Mouse (Mus musculus) stomach, postnatal 0 days (tissue): ENCODE measurements around the gene Tbc1d16. TPM values are rescaled to one million over a fixed set of nuclear protein-coding genes. Genes with fewer than 3 reads are reported as not detected.

ENCODE experiments used
- ATAC-seq: fragments of 200-750 bp; cut with Nextera tagmentation; 2 replicates; pipeline ENCODE4 v1.8.0; 2017; ENCODE audit not compliant: low FRiP score, low TSS enrichment
- DNase-seq: peaks from one replicate; pipeline ENCODE4 v3.0.0-alpha.2; 2016; ENCODE audit warnings: low spot score
- H3K27ac ChIP-seq: fragments of 300-500 bp; sonication (generic); replicated peaks from 2 replicates; pipeline ENCODE4 v1.5.1; 2014; ENCODE audit warnings: mild to moderate bottlenecking, control low read depth
- H3K27me3 ChIP-seq: fragments of 300-500 bp; sonication (generic); 2 replicates; pipeline ENCODE4 v1.6.1; 2014; ENCODE audit warnings: low read length; ENCODE audit not compliant: control insufficient read depth, insufficient read depth
- H3K36me3 ChIP-seq: fragments of 300-500 bp; sonication (generic); 2 replicates; pipeline ENCODE4 v1.6.1; 2014; ENCODE audit warnings: low read length, mixed read lengths; ENCODE audit not compliant: control insufficient read depth, insufficient read depth
- H3K4me1 ChIP-seq: fragments of 300-500 bp; sonication (generic); replicated peaks from 2 replicates; pipeline ENCODE4 v1.6.1; 2014; ENCODE audit warnings: antibody characterized with exemption; ENCODE audit not compliant: control insufficient read depth, insufficient read depth
- H3K4me2 ChIP-seq: fragments of 300-500 bp; sonication (generic); replicated peaks from 2 replicates; pipeline ENCODE4 v1.6.1; 2014; ENCODE audit warnings: low read depth, mild to moderate bottlenecking, control low read depth, moderate library complexity
- H3K4me3 ChIP-seq: fragments of 300-500 bp; sonication (generic); 2 replicates; pipeline ENCODE4 v1.5.1; 2014; ENCODE audit warnings: low read depth, low read length, control low read depth
- H3K9ac ChIP-seq: fragments of 300-500 bp; sonication (generic); 2 replicates; pipeline ENCODE4 v1.6.1; 2014; ENCODE audit warnings: mild to moderate bottlenecking, low read length, control low read depth, mixed read lengths
- H3K9me3 ChIP-seq: fragments of 300-500 bp; sonication (generic); 2 replicates; pipeline ENCODE4 v1.6.1; 2016; ENCODE audit warnings: low read length; ENCODE audit not compliant: control insufficient read depth
- CTCF ChIP-seq: IDR thresholded peaks from 2 replicates; pipeline ENCODE4 v1.5.1; 2016; ENCODE audit warnings: antibody characterized with exemption, low read depth, mild to moderate bottlenecking, moderate library complexity
- EP300 ChIP-seq: optimal IDR thresholded peaks from 2 replicates; pipeline ENCODE3; 2016; ENCODE audit warnings: antibody characterized with exemption
- WGBS: fragments of 180-500 bp; shearing (Covaris S2); extraction: QIAGEN DNeasy Blood & Tissue Kit; methylation state at CpG from one replicate; pipeline ENCODE4 v1.1.7; 2014; 5-methylcytosine and 5-hydroxymethylcytosine counted together
- polyA plus RNA-seq: library from polyadenylated mRNA; unstranded; fragments of >200 nt; fragmentation: Nextera tagmentation; extraction: Ambion mirVana; gene quantifications from 2 replicates; pipeline ENCODE4 v1.2.1, GENCODE M21; 2015

Tbc1d16 gene
- polyA plus RNA-seq, 1 experiment from 2014 or later, result 6.3 TPM

DNA sequence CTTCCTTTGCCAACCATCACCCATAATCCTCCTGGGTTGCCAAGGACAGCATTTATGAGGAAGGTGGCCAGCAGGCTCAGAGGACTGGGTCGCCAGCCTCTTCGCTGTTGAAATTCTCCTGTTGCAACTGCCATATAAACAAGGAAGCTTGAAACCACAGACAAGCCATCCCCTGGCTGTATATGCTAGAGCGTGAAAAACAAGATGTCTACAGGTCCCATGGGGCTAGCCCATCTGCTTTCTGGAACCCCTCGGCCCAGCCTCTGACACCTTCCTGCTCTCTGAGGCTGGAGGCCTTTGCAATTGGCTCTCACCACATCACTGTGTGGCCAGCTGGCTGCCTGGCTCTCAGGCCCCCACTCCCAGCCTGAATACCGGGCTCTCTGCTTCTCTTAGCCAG is 105.9 kb downstream of the Tbc1d16 start:
- no peaks in the 10 kb centered on the region for H3K27me3 ChIP-seq
- no peaks in the 10 kb centered on the region for H3K36me3 ChIP-seq
- H3K9me3 ChIP-seq, result no peaks in the 10 kb centered on the region
- ATAC-seq (no peak), DNase-seq (no peak)
- no peak overlapping the region for H3K4me3 ChIP-seq
- H3K9ac ChIP-seq, result no peak overlapping the region
- 79% methylated on average over 5 of the region's 5 CpGs for WGBS
- no peak overlapping the region for H3K4me2 ChIP-seq
- peaks cover 8% of the 10 kb centered on the region; the same call in 1 of the 2 replicates for H3K4me1 ChIP-seq
- no peak for TF ChIP-seq EP300
- no peak for TF ChIP-seq CTCF
- H3K27ac ChIP-seq, result no peak overlapping the region

GRCm38 (mm10) chr11:119118905-119119304 is 109.4 kb downstream of the Tbc1d16 start:
- H3K4me2 ChIP-seq, result no peak overlapping the region
- no peaks in the 10 kb centered on the region for H3K27me3 ChIP-seq
- no peaks in the 10 kb centered on the region for H3K9me3 ChIP-seq
- no peak overlapping the region for H3K9ac ChIP-seq
- H3K4me3 ChIP-seq, result no peak overlapping the region
- H3K27ac ChIP-seq, result no peak overlapping the region
- no peaks in the 10 kb centered on the region for H3K4me1 ChIP-seq
- WGBS, result 38% methylated on average over 7 of the region's 7 CpGs
- no peak for TF ChIP-seq CTCF
- TF ChIP-seq EP300, result no peak
- ATAC-seq (no peak), DNase-seq (no peak)
- no peaks in the 10 kb centered on the region for H3K36me3 ChIP-seq

DNA sequence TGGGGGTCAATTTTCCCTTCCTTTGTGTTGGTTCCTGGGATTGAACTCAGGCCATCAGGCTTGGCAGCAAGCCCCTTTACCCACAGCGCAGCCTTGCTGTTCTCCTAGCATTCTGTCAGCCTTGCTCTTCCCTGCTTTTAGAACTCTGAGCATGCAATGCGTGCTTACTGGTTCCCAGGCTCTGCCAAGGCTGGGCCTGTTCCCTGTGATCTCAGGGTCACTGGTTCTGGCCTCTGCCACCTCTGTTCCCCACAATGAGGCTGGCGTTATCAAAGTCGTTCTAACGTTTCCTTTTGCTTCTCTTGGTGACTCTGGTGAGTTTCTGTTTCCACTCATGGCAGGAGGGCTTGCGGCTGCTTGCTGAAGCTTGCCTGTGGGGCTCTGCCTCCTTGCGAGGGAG is 110.4 kb downstream of the Tbc1d16 start:
- TF ChIP-seq CTCF, result no peak
- Histone ChIP-seq H3K9me3 (no peaks in the 10 kb centered on the region), H3K4me2 (no peak overlapping the region), H3K4me1 (no peaks in the 10 kb centered on the region), H3K4me3 (no peak overlapping the region), H3K36me3 (no peaks in the 10 kb centered on the region), H3K27me3 (no peaks in the 10 kb centered on the region), H3K9ac (no peak overlapping the region), H3K27ac (no peak overlapping the region)
- WGBS, result 56% methylated on average over 7 of the region's 7 CpGs
- no peak for ATAC-seq
- DNase-seq, result no peak

- H3K27ac ChIP-seq, result no peak overlapping the region
- H3K4me3 ChIP-seq, result no peak overlapping the region
- TF ChIP-seq CTCF (no peak), EP300 (no peak)
- ATAC-seq (no peak), DNase-seq (no peak)
- WGBS, result 60% methylated on average over 4 of the region's 4 CpGs
- H3K4me1 ChIP-seq, result no peaks in the 10 kb centered on the region
- no peak overlapping the region for H3K9ac ChIP-seq
- no peaks in the 10 kb centered on the region for H3K9me3 ChIP-seq
- no peak overlapping the region for H3K4me2 ChIP-seq
- no peaks in the 10 kb centered on the region for H3K27me3 ChIP-seq
- no peaks in the 10 kb centered on the region for H3K36me3 ChIP-seq
Observed at GRCm38 (mm10) chr11:119116992-119117391, 111.3 kb downstream of the Tbc1d16 start.

- no peak overlapping the region for H3K9ac ChIP-seq
- TF ChIP-seq EP300 (no peak), CTCF (no peak)
- H3K4me2 ChIP-seq, result no peak overlapping the region
- H3K27me3 ChIP-seq, result no peaks in the 10 kb centered on the region
- ATAC-seq (peak; percentile 77), DNase-seq (peak; percentile 56)
- H3K9me3 ChIP-seq, result no peaks in the 10 kb centered on the region
- H3K4me3 ChIP-seq, result no peak overlapping the region
- no peaks in the 10 kb centered on the region for H3K4me1 ChIP-seq
- no peak overlapping the region for H3K27ac ChIP-seq
- no peaks in the 10 kb centered on the region for H3K36me3 ChIP-seq
Observed at GRCm38 (mm10) chr11:119112721-119113120, 115.6 kb downstream of the Tbc1d16 start.

GRCm38 (mm10) chr11:119111345-119111744 is 117.0 kb downstream of the Tbc1d16 start:
- H3K9ac ChIP-seq, result no peak overlapping the region

More at GRCm38 (mm10) chr11:119111345-119111744, 117.0 kb downstream of the Tbc1d16 start:
- Histone ChIP-seq H3K4me2 (no peak overlapping the region), H3K27ac (no peak overlapping the region), H3K4me1 (no peaks in the 10 kb centered on the region), H3K27me3 (no peaks in the 10 kb centered on the region), H3K36me3 (no peaks in the 10 kb centered on the region), H3K9me3 (no peaks in the 10 kb centered on the region), H3K4me3 (no peak overlapping the region)
- peak; percentile 33; the same call in 1 of the 2 replicates for ATAC-seq
- TF ChIP-seq CTCF (no peak), EP300 (no peak)
- 17% methylated on average over 6 of the region's 7 CpGs for WGBS
- DNase-seq, result peak; percentile 71
